Mouse (Mus musculus): ENCODE results near the gene Matn4.

DNA sequence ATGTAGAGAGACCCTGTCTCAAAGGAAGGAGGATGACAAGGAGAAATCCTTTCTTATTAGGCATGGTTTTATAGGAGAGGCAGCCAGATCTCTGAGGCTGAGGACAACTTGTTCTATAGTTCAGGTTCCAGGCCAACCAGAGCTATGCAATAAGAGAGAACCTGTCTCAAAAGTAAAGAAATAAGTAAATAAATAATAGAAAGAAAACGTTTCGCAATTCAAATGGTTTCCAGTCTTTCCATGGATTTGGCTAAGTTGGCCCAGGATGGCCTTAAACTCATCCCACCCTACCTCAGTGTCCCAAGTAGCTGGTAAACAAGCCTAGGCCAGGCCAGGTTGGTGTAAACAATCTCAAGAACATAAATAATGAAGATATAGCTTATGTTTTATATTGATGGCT, 39.7 kb upstream of the Matn4 start:
- TF ChIP-seq POLR2A (IDR thresholded peaks at IDR 0.05; ENCODE audit: insufficient read depth, low read length) (no peak), CTCF (IDR thresholded peaks at IDR 0.05; ENCODE audit: low read depth, low read length) (no peak)
